ENCODE assay signal across 8 mouse cellular contexts in the genomic region with DNA sequence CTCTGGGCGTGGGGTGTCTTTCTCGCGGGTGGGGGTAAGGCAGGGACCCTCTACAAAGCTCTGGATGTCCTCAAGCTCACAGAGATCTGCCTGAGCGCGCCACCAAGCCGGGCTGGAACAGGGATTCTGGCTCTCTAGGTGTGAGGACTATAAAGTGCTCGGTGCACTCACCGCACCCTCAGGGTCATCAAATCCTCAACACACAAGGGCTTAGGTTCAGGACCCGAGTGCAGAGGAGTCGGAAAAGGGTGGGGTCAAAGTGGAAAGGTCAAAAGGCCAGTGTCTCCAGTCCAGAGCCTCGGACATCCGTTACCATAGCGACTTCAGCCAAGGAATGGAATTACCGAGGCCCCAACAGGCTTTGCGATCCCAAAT. TPM values are rescaled to one million over a fixed set of nuclear protein-coding genes. Genes with fewer than 3 reads are reported as not detected.
DNase-seq lines count a peak whose midpoint lies in the region; ATAC-seq and TF ChIP-seq lines count a peak whose summit lies in the region.

No protein-coding gene starts in this region.

- DNase-seq in kidney, postnatal 0 days (ENCODE audit: low spot score), result no peak
- DNase-seq in kidney, postnatal 25 days, result no peak
- no peak for DNase-seq in embryonic facial prominence, embryonic 11.5 days (ENCODE audit: low spot score)
- no peak for DNase-seq in c-Kit-positive CD71-positive TER-119-positive erythroid progenitor cells, embryonic 14.5 days (ENCODE audit: low spot score)
- no peak for DNase-seq in right cerebral cortex, postnatal 25 days
- no peak for DNase-seq in thymus, postnatal 25 days

- WGBS in kidney, postnatal 0 days, result 4% methylated on average over 15 of the region's 15 CpGs
- WGBS in embryonic facial prominence, embryonic 11.5 days, result 3% methylated on average over 15 of the region's 15 CpGs
- 4% methylated on average over 15 of the region's 15 CpGs for WGBS in intestine, embryonic 16.5 days
- WGBS in neural tube, embryonic 12.5 days, result 8% methylated on average over 15 of the region's 15 CpGs

- H3K9ac ChIP-seq in kidney, postnatal 0 days (ENCODE audit: low read depth, low read length), result peak overlapping the region; percentile 46
- H3K9ac ChIP-seq in embryonic facial prominence, embryonic 11.5 days (replicated peaks; ENCODE audit: low read length), result no peak overlapping the region
- H3K9ac ChIP-seq in intestine, embryonic 16.5 days (ENCODE audit: low read depth, low read length), result peak overlapping the region; percentile 59
- H3K9ac ChIP-seq in neural tube, embryonic 12.5 days, result peak overlapping the region; percentile 35; the same call in 1 of the 2 replicates

- H3K4me3 ChIP-seq in kidney, postnatal 0 days (replicated peaks; ENCODE audit: low read depth, low read length), result peak overlapping the region; percentile 77
- peak overlapping the region; percentile 88 for H3K4me3 ChIP-seq in embryonic facial prominence, embryonic 11.5 days (ENCODE audit: low read depth, low read length)
- H3K4me3 ChIP-seq in intestine, embryonic 16.5 days (ENCODE audit: low read length), result peak overlapping the region; percentile 84
- H3K4me3 ChIP-seq in neural tube, embryonic 12.5 days, result peak overlapping the region; percentile 83

- no peak overlapping the region for H3K27ac ChIP-seq in kidney, postnatal 0 days
- no peak overlapping the region for H3K27ac ChIP-seq in embryonic facial prominence, embryonic 11.5 days (replicated peaks; ENCODE audit: low read depth, low read length)
- no peak overlapping the region for H3K27ac ChIP-seq in intestine, embryonic 16.5 days (ENCODE audit: low read length)
- H3K27ac ChIP-seq in neural tube, embryonic 12.5 days, result no peak overlapping the region

- no peaks in the 10 kb centered on the region for H3K27me3 ChIP-seq in kidney, postnatal 0 days (ENCODE audit: insufficient read depth, low read length)
- H3K27me3 ChIP-seq in embryonic facial prominence, embryonic 11.5 days (ENCODE audit: control insufficient read depth, insufficient read depth, low read length), result no peaks in the 10 kb centered on the region
- H3K27me3 ChIP-seq in intestine, embryonic 16.5 days (replicated peaks; ENCODE audit: control insufficient read depth, insufficient read depth, low read length), result no peaks in the 10 kb centered on the region
- H3K27me3 ChIP-seq in neural tube, embryonic 12.5 days (replicated peaks), result no peaks in the 10 kb centered on the region

- no peak for TF ChIP-seq CTCF in kidney, postnatal 0 days (IDR thresholded peaks at IDR 0.05; ENCODE audit: low read depth)

- no peaks in the 10 kb centered on the region for H3K9me3 ChIP-seq in kidney, postnatal 0 days (replicated peaks; ENCODE audit: low read length)
- H3K9me3 ChIP-seq in embryonic facial prominence, embryonic 11.5 days (replicated peaks; ENCODE audit: control insufficient read depth, low read length), result no peaks in the 10 kb centered on the region
- H3K9me3 ChIP-seq in intestine, embryonic 16.5 days (ENCODE audit: control insufficient read depth, low read length), result no peaks in the 10 kb centered on the region
- no peaks in the 10 kb centered on the region for H3K9me3 ChIP-seq in neural tube, embryonic 12.5 days

- ATAC-seq in kidney, postnatal 0 days (replicated peaks; ENCODE audit: low FRiP score, low read depth), result no peak
- ATAC-seq in embryonic facial prominence, embryonic 11.5 days (replicated peaks; ENCODE audit: insufficient number of reproducible peaks, low FRiP score, low TSS enrichment, low read depth), result peak; percentile 68
- ATAC-seq in intestine, embryonic 16.5 days, result peak; percentile 29
- ATAC-seq in neural tube, embryonic 12.5 days (ENCODE audit: low FRiP score, low read depth), result peak; percentile 55

- H3K4me1 ChIP-seq in kidney, postnatal 0 days (replicated peaks; ENCODE audit: insufficient read depth, low read length), result no peaks in the 10 kb centered on the region
- H3K4me1 ChIP-seq in embryonic facial prominence, embryonic 11.5 days (ENCODE audit: control insufficient read depth, insufficient read depth, low read length), result no peaks in the 10 kb centered on the region
- peaks cover 11% of the 10 kb centered on the region; the same call in 1 of the 2 replicates for H3K4me1 ChIP-seq in intestine, embryonic 16.5 days (ENCODE audit: control insufficient read depth, insufficient read depth, low read length)
- H3K4me1 ChIP-seq in neural tube, embryonic 12.5 days, result peaks cover 17% of the 10 kb centered on the region

- peaks cover 13% of the 10 kb centered on the region; the same call in 1 of the 2 replicates for H3K36me3 ChIP-seq in kidney, postnatal 0 days (ENCODE audit: insufficient read depth, low read length)
- H3K36me3 ChIP-seq in embryonic facial prominence, embryonic 11.5 days (replicated peaks; ENCODE audit: control insufficient read depth, insufficient read depth, low read depth, low read length), result no peaks in the 10 kb centered on the region
- peaks cover 4% of the 10 kb centered on the region; the same call in 1 of the 2 replicates for H3K36me3 ChIP-seq in intestine, embryonic 16.5 days (ENCODE audit: control insufficient read depth, insufficient read depth, low read length)
- H3K36me3 ChIP-seq in neural tube, embryonic 12.5 days, result peaks cover 14% of the 10 kb centered on the region

- H3K4me2 ChIP-seq in kidney, postnatal 0 days (ENCODE audit: low read length), result peak overlapping the region; percentile 96
- peak overlapping the region; percentile 51 for H3K4me2 ChIP-seq in embryonic facial prominence, embryonic 11.5 days (ENCODE audit: low read depth, low read length)
- H3K4me2 ChIP-seq in intestine, embryonic 16.5 days (ENCODE audit: low read depth, low read length), result peak overlapping the region; percentile 88
- H3K4me2 ChIP-seq in neural tube, embryonic 12.5 days (replicated peaks), result peak overlapping the region; percentile 75

RNA-seq across cellular contexts. Expression of a gene that starts 0.3 kb away (rescaled TPM):
- polyA plus RNA-seq in kidney, postnatal 0 days (2015; fragmentation: Nextera tagmentation; extraction: Ambion mirVana), result 21.3 and 24.1 TPM in 2 replicates
- 43.9 and 44.5 TPM in 2 replicates for polyA plus RNA-seq in embryonic facial prominence, embryonic 11.5 days (2014; fragmentation: Nextera tagmentation; extraction: Ambion mirVana)
- 43.1 and 44.1 TPM in 2 replicates for polyA plus RNA-seq in intestine, embryonic 16.5 days (2015; fragmentation: Nextera tagmentation; extraction: Ambion mirVana)
- 30.4 and 31.4 TPM in 2 replicates for polyA plus RNA-seq in neural tube, embryonic 12.5 days (2016; fragmentation: Nextera tagmentation; extraction: Ambion mirVana)
